Comparison of ENCODE assay signal across 7 mouse cellular contexts in the genomic region with DNA sequence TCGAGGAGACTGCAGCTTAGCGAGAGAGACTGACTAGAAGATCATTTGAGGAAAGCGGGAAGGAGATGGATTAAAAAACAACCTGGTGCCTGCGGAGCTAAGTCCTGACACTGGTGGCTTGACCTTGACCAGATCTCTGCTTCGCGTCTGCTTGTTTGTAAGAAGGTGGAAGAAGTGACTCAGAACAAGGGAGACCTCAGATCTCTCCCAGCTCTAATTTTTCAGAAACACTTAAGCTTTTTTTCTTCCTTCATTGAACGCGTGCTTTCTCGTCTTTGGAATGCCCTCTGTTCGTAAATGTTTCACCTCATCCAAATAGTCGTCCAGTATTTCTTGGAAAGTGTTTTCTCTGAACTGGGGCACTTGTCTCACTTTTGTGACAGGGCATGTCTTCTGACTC. TPM values are rescaled to one million over a fixed set of nuclear protein-coding genes. Genes with fewer than 3 reads are reported as not detected.
A peak's percentile ranks its signal among the peaks of the same experiment; 100 is the strongest.
DNase-seq lines count a peak whose midpoint lies in the region; ATAC-seq and TF ChIP-seq lines count a peak whose summit lies in the region.

No protein-coding gene starts in this region.

- H3K9ac ChIP-seq in forebrain, postnatal 0 days, result 0 out of 2 replicates have a peak overlapping the region, but pooled peaks have one; percentile 4
- peak overlapping the region; percentile 62 for H3K9ac ChIP-seq in liver, embryonic 16.5 days (ENCODE audit: low read depth, low read length)

- H3K36me3 ChIP-seq in spleen, adult 2 months (ENCODE audit: control insufficient read depth, insufficient read depth, low read length), result no peaks in the 10 kb centered on the region
- no peaks in the 10 kb centered on the region for H3K36me3 ChIP-seq in forebrain, postnatal 0 days (ENCODE audit: insufficient read depth)
- no peaks in the 10 kb centered on the region for H3K36me3 ChIP-seq in liver, embryonic 16.5 days (ENCODE audit: control insufficient read depth, insufficient read depth)

- TF ChIP-seq POLR2A in spleen, adult 2 months (IDR thresholded peaks at IDR 0.05; ENCODE audit: low read depth, low read length), result no peak

- DNase-seq in spleen, adult 2 months (ENCODE audit: low read depth in 1 of 2, low spot score in 2 of 2), result no peak
- no peak for DNase-seq in spleen, postnatal 36 days (ENCODE audit: low spot score in 2 of 2)
- DNase-seq in forebrain, postnatal 0 days, result no peak
- DNase-seq in thymus, postnatal 0 days (ENCODE audit: low spot score), result no peak
- no peak for DNase-seq in layer of hippocampus, adult 8-10 months (ENCODE audit: low spot score in 2 of 2)

- H3K9me3 ChIP-seq in forebrain, postnatal 0 days (ENCODE audit: low read length), result no peaks in the 10 kb centered on the region
- H3K9me3 ChIP-seq in liver, embryonic 16.5 days (replicated peaks; ENCODE audit: control insufficient read depth, low read length), result no peaks in the 10 kb centered on the region

- no peak overlapping the region for H3K27ac ChIP-seq in spleen, adult 2 months (ENCODE audit: insufficient read depth, low read length)
- 0 out of 2 replicates have a peak overlapping the region, but pooled peaks have one; percentile 3 for H3K27ac ChIP-seq in forebrain, postnatal 0 days (ENCODE audit: low read depth, low read length)
- peak overlapping the region; percentile 50; the same call in 1 of the 2 replicates for H3K27ac ChIP-seq in liver, embryonic 16.5 days (ENCODE audit: low read length)

- peaks cover 11% of the 10 kb centered on the region for H3K27me3 ChIP-seq in spleen, adult 2 months (ENCODE audit: control insufficient read depth, insufficient read depth, low read length)
- no peaks in the 10 kb centered on the region for H3K27me3 ChIP-seq in forebrain, postnatal 0 days (ENCODE audit: insufficient read depth, low read length)
- peaks cover 21% of the 10 kb centered on the region for H3K27me3 ChIP-seq in liver, embryonic 16.5 days (ENCODE audit: control insufficient read depth, insufficient read depth, low read depth, low read length)

- no peak for TF ChIP-seq CTCF in spleen, adult 2 months (IDR thresholded peaks at IDR 0.05; ENCODE audit: extremely low read depth, insufficient read depth, insufficient read length, insufficient replicate concordance)
- no peak for TF ChIP-seq CTCF in forebrain, postnatal 0 days (IDR thresholded peaks at IDR 0.05; ENCODE audit: low read depth)

- H3K4me3 ChIP-seq in spleen, adult 2 months (ENCODE audit: extremely low read depth, insufficient read depth, insufficient read length), result peak overlapping the region; percentile 19; the same call in 1 of the 2 replicates
- H3K4me3 ChIP-seq in forebrain, postnatal 0 days (ENCODE audit: low read depth, low read length), result peak overlapping the region; percentile 96
- peak overlapping the region; percentile 77 for H3K4me3 ChIP-seq in liver, embryonic 16.5 days (ENCODE audit: low read depth, low read length)

- no peak for ATAC-seq in forebrain, postnatal 0 days
- no peak for ATAC-seq in liver, embryonic 16.5 days (ENCODE audit: low read depth)
- no peak for ATAC-seq in monocyte, adult 5-6 weeks (replicated peaks; ENCODE audit: insufficient number of reproducible peaks, low FRiP score, low TSS enrichment, poor library complexity, severe bottlenecking)

- peaks cover 5% of the 10 kb centered on the region; the same call in 1 of the 2 replicates for H3K4me1 ChIP-seq in spleen, adult 2 months (ENCODE audit: control insufficient read depth, insufficient read depth, insufficient read length)
- peaks cover 5% of the 10 kb centered on the region; the same call in 1 of the 2 replicates for H3K4me1 ChIP-seq in forebrain, postnatal 0 days (ENCODE audit: insufficient read depth)
- H3K4me1 ChIP-seq in liver, embryonic 16.5 days (ENCODE audit: control insufficient read depth, low read depth, low read length), result peaks cover 19% of the 10 kb centered on the region

- peak overlapping the region; percentile 76 for H3K4me2 ChIP-seq in forebrain, postnatal 0 days (ENCODE audit: low read depth)
- H3K4me2 ChIP-seq in liver, embryonic 16.5 days (ENCODE audit: low read depth, low read length), result peak overlapping the region; percentile 91

- WGBS in spleen, adult 2 months, result 13% methylated on average over 11 of the region's 11 CpGs
- WGBS in forebrain, postnatal 0 days, result 11% methylated on average over 11 of the region's 11 CpGs
- WGBS in liver, embryonic 16.5 days (ENCODE audit: insufficient replicate concordance), result 7% methylated on average over 11 of the region's 11 CpGs

RNA-seq across cellular contexts. Expression of a gene that starts 1.0 kb away (rescaled TPM):
- 0.92 and 1.3 TPM in 2 replicates for polyA plus RNA-seq in spleen, adult 2 months (2012; rRNA removed)
- total RNA-seq in forebrain, postnatal 0 days (2014; rRNA removed), result 24.5 and 26.7 TPM in 2 replicates
- 2.2 and 3.1 TPM in 2 replicates for polyA plus RNA-seq in forebrain, postnatal 0 days (2015; fragmentation: Nextera tagmentation; extraction: Ambion mirVana)
- polyA plus RNA-seq in liver, embryonic 16.5 days (2015; fragmentation: Nextera tagmentation; extraction: Ambion mirVana), result 1.2 and 1.5 TPM in 2 replicates
- polyA plus RNA-seq in thymus, postnatal 0 days (2015; fragmentation: Nextera tagmentation; extraction: Ambion mirVana), result 4.0 and 5.2 TPM in 2 replicates
- 10 to 100 TPM; 29.5 to 35.8 (median 33.2) TPM for total RNA-seq in layer of hippocampus, adult 8-10 months (2022)
- 2.0 to 6.7 TPM (median 3.4 TPM) in 3 replicates for total RNA-seq in monocyte, adult 5-6 weeks (2017)

Comparison
In these comparisons a context has a peak if more than half of its experiments do, and no peak if none do; other contexts are left out.
1. H3K4me3 ChIP-seq: peak in every context shown above with its lines; median percentile 96 in forebrain, postnatal 0 days; 77 in liver, embryonic 16.5 days; 19 in spleen, adult 2 months.